Mouse (Mus musculus): ENCODE data around the gene Axl. TPM values are rescaled to one million over a fixed set of nuclear protein-coding genes. Genes with fewer than 3 reads are reported as not detected.

Axl gene
- polyA plus RNA-seq, 1 experiment from 2014 or later: 48.8 TPM

GRCm38 (mm10) chr7:25711165-25711564 is 77.3 kb downstream of the Axl start:
- Histone ChIP-seq H3K27ac (ENCODE audit: low read length) (no peak overlapping the region), H3K27me3 (replicated peaks; ENCODE audit: control insufficient read depth, insufficient read depth, low read length) (no peaks in the 10 kb centered on the region), H3K9me3 (ENCODE audit: control insufficient read depth, low read length) (no peaks in the 10 kb centered on the region), H3K36me3 (ENCODE audit: control insufficient read depth, insufficient read depth, low read length) (peaks cover 22% of the 10 kb centered on the region), H3K4me1 (ENCODE audit: control insufficient read depth, insufficient read depth, low read length) (peaks cover 41% of the 10 kb centered on the region), H3K4me3 (ENCODE audit: low read length) (no peak overlapping the region), H3K4me2 (ENCODE audit: low read depth, low read length) (no peak overlapping the region), H3K9ac (ENCODE audit: low read depth, low read length) (no peak overlapping the region)
- 65% methylated on average over 5 of the region's 5 CpGs for WGBS
- ATAC-seq: no peak

- Histone ChIP-seq H3K4me3 (ENCODE audit: low read length) (no peak overlapping the region), H3K4me1 (ENCODE audit: control insufficient read depth, insufficient read depth, low read length) (peaks cover 45% of the 10 kb centered on the region), H3K27ac (ENCODE audit: low read length) (no peak overlapping the region), H3K9ac (ENCODE audit: low read depth, low read length) (peak overlapping the region; percentile 57), H3K27me3 (replicated peaks; ENCODE audit: control insufficient read depth, insufficient read depth, low read length) (no peaks in the 10 kb centered on the region), H3K36me3 (ENCODE audit: control insufficient read depth, insufficient read depth, low read length) (peaks cover 22% of the 10 kb centered on the region), H3K4me2 (ENCODE audit: low read depth, low read length) (0 out of 2 replicates have a peak overlapping the region, but pooled peaks have one; percentile 7), H3K9me3 (ENCODE audit: control insufficient read depth, low read length) (no peaks in the 10 kb centered on the region)
- WGBS: 7% methylated on average over 7 of the region's 7 CpGs
- ATAC-seq: peak; percentile 18; the same call in 1 of the 2 replicates
Measured at GRCm38 (mm10) chr7:25710519-25711130, 77.9 kb downstream of the Axl start.

- Histone ChIP-seq H3K27ac (ENCODE audit: low read length) (no peak overlapping the region), H3K36me3 (ENCODE audit: control insufficient read depth, insufficient read depth, low read length) (peaks cover 19% of the 10 kb centered on the region), H3K4me2 (ENCODE audit: low read depth, low read length) (no peak overlapping the region), H3K9ac (ENCODE audit: low read depth, low read length) (peak overlapping the region; percentile 57), H3K4me3 (ENCODE audit: low read length) (no peak overlapping the region), H3K27me3 (replicated peaks; ENCODE audit: control insufficient read depth, insufficient read depth, low read length) (no peaks in the 10 kb centered on the region), H3K9me3 (ENCODE audit: control insufficient read depth, low read length) (no peaks in the 10 kb centered on the region), H3K4me1 (ENCODE audit: control insufficient read depth, insufficient read depth, low read length) (peaks cover 51% of the 10 kb centered on the region)
- WGBS: 11% methylated on average over 12 of the region's 12 CpGs
- ATAC-seq: no peak
Measured at GRCm38 (mm10) chr7:25709961-25710360, 78.5 kb downstream of the Axl start.

- no peaks in the 10 kb centered on the region for H3K36me3 ChIP-seq (ENCODE audit: control insufficient read depth, insufficient read depth, low read length)
- H3K4me2 ChIP-seq (ENCODE audit: low read depth, low read length): 0 out of 2 replicates have a peak overlapping the region, but pooled peaks have one; percentile 3
- no peaks in the 10 kb centered on the region for H3K9me3 ChIP-seq (ENCODE audit: control insufficient read depth, low read length)
- WGBS: 47% methylated on average over 15 of the region's 15 CpGs
- no peak overlapping the region for H3K4me3 ChIP-seq (ENCODE audit: low read length)
- H3K4me1 ChIP-seq (ENCODE audit: control insufficient read depth, insufficient read depth, low read length): peaks cover 60% of the 10 kb centered on the region
- no peaks in the 10 kb centered on the region for H3K27me3 ChIP-seq (replicated peaks; ENCODE audit: control insufficient read depth, insufficient read depth, low read length)
- H3K9ac ChIP-seq (ENCODE audit: low read depth, low read length): peak overlapping the region; percentile 33
- H3K27ac ChIP-seq (ENCODE audit: low read length): peak overlapping the region; percentile 77
- ATAC-seq: no peak
Measured at GRCm38 (mm10) chr7:25707581-25708292, 80.8 kb downstream of the Axl start.

Small RNA genes within 50 kb of the gene (microRNA-seq; reads per million reads assigned to microRNA genes)
- gene Gm24865: not detected

Other genes starting within 250 kb of the Axl start
- not detected in 2 replicates for gene Ceacam2, start 248.8 kb downstream of the Axl start, polyA plus RNA-seq (2015; fragmentation: Nextera tagmentation; extraction: Ambion mirVana)
- 31.8 and 43.6 TPM in 2 replicates for gene Erich4, start 172.8 kb downstream of the Axl start, polyA plus RNA-seq (2015; fragmentation: Nextera tagmentation; extraction: Ambion mirVana)
- gene Dmac2, start 169.3 kb downstream of the Axl start, polyA plus RNA-seq (2015; fragmentation: Nextera tagmentation; extraction: Ambion mirVana): 41.8 and 43.4 TPM in 2 replicates
- gene B3gnt8, start 162.1 kb downstream of the Axl start, polyA plus RNA-seq (2015; fragmentation: Nextera tagmentation; extraction: Ambion mirVana): 6.8 and 7.5 TPM in 2 replicates
- 49.3 and 50.9 TPM in 2 replicates for gene Bckdha, start 129.7 kb downstream of the Axl start, polyA plus RNA-seq (2015; fragmentation: Nextera tagmentation; extraction: Ambion mirVana)
- 82.6 and 87.2 TPM in 2 replicates for gene Exosc5, start 129.5 kb downstream of the Axl start, polyA plus RNA-seq (2015; fragmentation: Nextera tagmentation; extraction: Ambion mirVana)
- gene Tmem91, start 113.5 kb downstream of the Axl start, polyA plus RNA-seq (2015; fragmentation: Nextera tagmentation; extraction: Ambion mirVana): 1.6 and 2.1 TPM in 2 replicates
- 21.4 and 22.5 TPM in 2 replicates for gene B9d2, start 107.9 kb downstream of the Axl start, polyA plus RNA-seq (2015; fragmentation: Nextera tagmentation; extraction: Ambion mirVana)
- gene Tgfb1, start 101.7 kb downstream of the Axl start, polyA plus RNA-seq (2015; fragmentation: Nextera tagmentation; extraction: Ambion mirVana): 1.4 and 1.8 TPM in 2 replicates
- gene Ccdc97, start 69.6 kb downstream of the Axl start, polyA plus RNA-seq (2015; fragmentation: Nextera tagmentation; extraction: Ambion mirVana): 21.6 and 22.0 TPM in 2 replicates
- gene Hnrnpul1, start 33.9 kb downstream of the Axl start, polyA plus RNA-seq (2015; fragmentation: Nextera tagmentation; extraction: Ambion mirVana): 33.9 and 35.7 TPM in 2 replicates
- gene Cyp2s1, start 28.2 kb upstream of the Axl start, polyA plus RNA-seq (2015; fragmentation: Nextera tagmentation; extraction: Ambion mirVana): 39.1 and 41.3 TPM in 2 replicates
- not detected in 2 replicates for gene Cyp2b10, start 108.9 kb upstream of the Axl start, polyA plus RNA-seq (2015; fragmentation: Nextera tagmentation; extraction: Ambion mirVana)